Mouse (Mus musculus) forebrain, postnatal 0 days (tissue): ENCODE measurements at regions not wholly inside any gene's neighbourhood (a gene's known extent, or its start where the extent isn't known, plus 50 kb on each side); places are given as distances from the start of the nearest gene placed in this dataset.

Source experiments
- ATAC-seq: fragments of 200-750 bp; cut with Nextera tagmentation; 2 replicates; pipeline ENCODE4 v1.8.0; 2017; ENCODE audit warnings: mild to moderate bottlenecking, moderate library complexity
- DNase-seq: peaks from one replicate; pipeline ENCODE4 v3.0.0-alpha.2; 2015
- H3K27ac ChIP-seq: fragments of 300-500 bp; sonication (generic); 2 replicates; pipeline ENCODE4 v1.5.1; 2014; ENCODE audit warnings: low read depth, mild to moderate bottlenecking, antibody characterized with exemption, low read length, moderate library complexity, mixed read lengths
- H3K27me3 ChIP-seq: fragments of 300-500 bp; sonication (generic); 2 replicates; pipeline ENCODE4 v1.6.1; 2014; ENCODE audit warnings: mild to moderate bottlenecking, low read length, mixed read lengths; ENCODE audit not compliant: insufficient read depth
- H3K36me3 ChIP-seq: fragments of 300-500 bp; sonication (generic); 2 replicates; pipeline ENCODE4 v1.6.1; 2014; ENCODE audit warnings: mild to moderate bottlenecking, moderate library complexity; ENCODE audit not compliant: insufficient read depth
- H3K4me1 ChIP-seq: fragments of 300-500 bp; sonication (generic); 2 replicates; pipeline ENCODE4 v1.6.1; 2014; ENCODE audit warnings: antibody characterized with exemption; ENCODE audit not compliant: insufficient read depth
- H3K4me2 ChIP-seq: fragments of 300-500 bp; sonication (generic); 2 replicates; pipeline ENCODE4 v1.6.1; 2014; ENCODE audit warnings: low read depth, mild to moderate bottlenecking, moderate library complexity
- H3K4me3 ChIP-seq: fragments of 300-500 bp; sonication (generic); 2 replicates; pipeline ENCODE4 v1.5.1; 2014; ENCODE audit warnings: low read depth, low read length, mixed read lengths
- H3K9ac ChIP-seq: fragments of 300-500 bp; sonication (generic); 2 replicates; pipeline ENCODE4 v1.6.1; 2014; ENCODE audit warnings: mild to moderate bottlenecking
- H3K9me3 ChIP-seq: fragments of 300-500 bp; sonication (generic); 2 replicates; pipeline ENCODE4 v1.6.1; 2016; ENCODE audit warnings: low read length
- CTCF ChIP-seq: sonication (generic); IDR thresholded peaks from 2 replicates; pipeline ENCODE4 v1.5.1; 2016; ENCODE audit warnings: antibody characterized with exemption, control low read depth, low read depth
- WGBS: fragments of 180-500 bp; shearing (Covaris S2); extraction: QIAGEN DNeasy Blood & Tissue Kit; methylation state at CpG from one replicate; pipeline ENCODE4 v1.1.7; 2014; 5-methylcytosine and 5-hydroxymethylcytosine counted together

- ATAC-seq (no peak), DNase-seq (no peak)
- Histone ChIP-seq H3K4me3 (no peak overlapping the region), H3K4me1 (no peaks in the 10 kb centered on the region), H3K4me2 (no peak overlapping the region), H3K27ac (no peak overlapping the region), H3K27me3 (no peaks in the 10 kb centered on the region), H3K36me3 (no peaks in the 10 kb centered on the region), H3K9ac (no peak overlapping the region), H3K9me3 (no peaks in the 10 kb centered on the region)
- WGBS = 6% methylated on average over 2 of the region's 2 CpGs
- TF ChIP-seq CTCF = no peak
Observed at GRCm38 (mm10) chr1:18415879-18416278, 150.9 kb upstream of the Defb41 start.

- no peak overlapping the region for H3K9ac ChIP-seq
- no peak overlapping the region for H3K4me2 ChIP-seq
- WGBS = 62% methylated on average over 2 of the region's 2 CpGs
- peak; percentile 8; the same call in 1 of the 2 replicates for TF ChIP-seq CTCF
- H3K4me1 ChIP-seq = no peaks in the 10 kb centered on the region
- no peak for DNase-seq
- H3K27me3 ChIP-seq = no peaks in the 10 kb centered on the region
- H3K9me3 ChIP-seq = no peaks in the 10 kb centered on the region
- no peaks in the 10 kb centered on the region for H3K36me3 ChIP-seq
- H3K4me3 ChIP-seq = no peak overlapping the region
- ATAC-seq = no peak
- H3K27ac ChIP-seq = no peak overlapping the region
Observed at GRCm38 (mm10) chr1:18412746-18413145, 147.8 kb upstream of the Defb41 start.

GRCm38 (mm10) chr1:18389591-18389990 lies 124.7 kb upstream of the Defb41 start:
- DNase-seq (no peak), ATAC-seq (no peak)
- no peaks in the 10 kb centered on the region for H3K4me1 ChIP-seq
- H3K9ac ChIP-seq = no peak overlapping the region
- H3K27ac ChIP-seq = no peak overlapping the region
- no peaks in the 10 kb centered on the region for H3K9me3 ChIP-seq
- H3K36me3 ChIP-seq = no peaks in the 10 kb centered on the region
- no peaks in the 10 kb centered on the region for H3K27me3 ChIP-seq
- no peak overlapping the region for H3K4me2 ChIP-seq
- no peak for TF ChIP-seq CTCF
- H3K4me3 ChIP-seq = no peak overlapping the region

GRCm38 (mm10) chr1:18384079-18384478 lies 119.1 kb upstream of the Defb41 start:
- H3K4me1 ChIP-seq = no peaks in the 10 kb centered on the region
- no peak overlapping the region for H3K4me3 ChIP-seq
- H3K27me3 ChIP-seq = no peaks in the 10 kb centered on the region
- no peak overlapping the region for H3K9ac ChIP-seq
- no peaks in the 10 kb centered on the region for H3K36me3 ChIP-seq
- no peaks in the 10 kb centered on the region for H3K9me3 ChIP-seq
- 66% methylated on average over 4 of the region's 4 CpGs for WGBS
- no peak for ATAC-seq
- no peak for TF ChIP-seq CTCF
- no peak for DNase-seq
- no peak overlapping the region for H3K4me2 ChIP-seq
- H3K27ac ChIP-seq = no peak overlapping the region

- H3K4me2 ChIP-seq = no peak overlapping the region
- no peak overlapping the region for H3K9ac ChIP-seq
- H3K4me3 ChIP-seq = no peak overlapping the region
- no peaks in the 10 kb centered on the region for H3K36me3 ChIP-seq
- peak; percentile 63 for TF ChIP-seq CTCF
- WGBS = 62% methylated on average over 9 of the region's 9 CpGs
- peak; percentile 70 for DNase-seq
- no peak; the same call in 1 of the 2 replicates for ATAC-seq
- H3K4me1 ChIP-seq = no peaks in the 10 kb centered on the region
- no peaks in the 10 kb centered on the region for H3K9me3 ChIP-seq
- no peaks in the 10 kb centered on the region for H3K27me3 ChIP-seq
- H3K27ac ChIP-seq = no peak overlapping the region
Observed at GRCm38 (mm10) chr1:18359951-18360731, 95.2 kb upstream of the Defb41 start.

GRCm38 (mm10) chr1:18338871-18339270 lies 73.9 kb upstream of the Defb41 start:
- Histone ChIP-seq H3K36me3 (no peaks in the 10 kb centered on the region), H3K27me3 (no peaks in the 10 kb centered on the region), H3K9ac (no peak overlapping the region), H3K4me1 (no peaks in the 10 kb centered on the region), H3K4me3 (no peak overlapping the region), H3K4me2 (no peak overlapping the region), H3K9me3 (no peaks in the 10 kb centered on the region), H3K27ac (no peak overlapping the region)
- DNase-seq (no peak), ATAC-seq (no peak)
- TF ChIP-seq CTCF = no peak
- WGBS = 81% methylated on average over 1 of the region's 1 CpGs
